Mouse (Mus musculus) spleen, adult 2 months (tissue): ENCODE measurements around the gene Rin2. TPM values are rescaled to one million over a fixed set of nuclear protein-coding genes. Genes with fewer than 3 reads are reported as not detected.

Experiments
- DNase-seq, 2 experiments: peaks; one replicate each; pipeline versions ENCODE4 v3.0.0 to v3.0.0-alpha.2; 2012 to 2021; ENCODE audit warnings: low spot score in 2 of 2, low read depth in 1 of 2
- H3K27ac ChIP-seq: fragments of 200-500 bp; 2 replicates; pipeline ENCODE4 v1.5.1; 2012; ENCODE audit warnings: low read length, inconsistent platforms; ENCODE audit not compliant: insufficient read depth
- H3K27me3 ChIP-seq: fragments of 200-500 bp; 2 replicates; pipeline ENCODE4 v1.6.1; 2012; ENCODE audit warnings: mild to moderate bottlenecking, moderate library complexity, low read length, inconsistent platforms; ENCODE audit not compliant: control insufficient read depth, insufficient read depth
- H3K36me3 ChIP-seq: fragments of 200-500 bp; 2 replicates; pipeline ENCODE4 v1.6.1; 2012; ENCODE audit warnings: mild to moderate bottlenecking, low read length, inconsistent platforms; ENCODE audit not compliant: control insufficient read depth, insufficient read depth
- H3K4me1 ChIP-seq: fragments of 200-500 bp; 2 replicates; pipeline ENCODE4 v1.6.1; 2011; ENCODE audit warnings: inconsistent platforms; ENCODE audit not compliant: control insufficient read depth, insufficient read depth, insufficient read length
- H3K4me3 ChIP-seq: fragments of 200-500 bp; 2 replicates; pipeline ENCODE4 v1.5.1; 2011; ENCODE audit warnings: mild to moderate bottlenecking, inconsistent platforms; ENCODE audit not compliant: insufficient read depth, insufficient read length; ENCODE audit errors: extremely low read depth
- CTCF ChIP-seq: fragments of 200-500 bp; IDR thresholded peaks from 2 replicates; pipeline ENCODE4 v1.5.1; 2011; ENCODE audit warnings: mild to moderate bottlenecking, inconsistent platforms; ENCODE audit not compliant: insufficient read depth, insufficient read length, insufficient replicate concordance; ENCODE audit errors: extremely low read depth
- POLR2A ChIP-seq: fragments of 200-500 bp; IDR thresholded peaks from 2 replicates; pipeline ENCODE4 v1.6.1; 2011; ENCODE audit warnings: low read depth, low read length, inconsistent platforms
- WGBS: fragments of 180-500 bp; shearing (Covaris S2); methylation state at CpG from one replicate; pipeline ENCODE4 v1.1.7; 2018; 5-methylcytosine and 5-hydroxymethylcytosine counted together
- polyA plus RNA-seq: library from polyadenylated mRNA; depleted of rRNA; stranded (reverse); fragments of >200 nt; gene quantifications from 2 replicates; pipeline ENCODE4 v1.2.3, GENCODE M21; 2012

Rin2 gene
- polyA plus RNA-seq, 1 experiment, result 2.2 TPM

- H3K4me1 ChIP-seq, result no peaks in the 10 kb centered on the region; the same call in 1 of the 2 replicates
- 84% methylated on average over 6 of the region's 6 CpGs for WGBS
- TF ChIP-seq POLR2A, result no peak
- no peak for TF ChIP-seq CTCF
- H3K4me3 ChIP-seq, result no peak overlapping the region
- no peak for DNase-seq
- H3K27ac ChIP-seq, result no peak overlapping the region
- H3K36me3 ChIP-seq, result no peaks in the 10 kb centered on the region
- H3K27me3 ChIP-seq, result no peaks in the 10 kb centered on the region
Observed at GRCm38 (mm10) chr2:145697160-145697559, 22.1 kb downstream of the Rin2 start.

GRCm38 (mm10) chr2:145699414-145700071 is 24.5 kb downstream of the Rin2 start:
- WGBS, result 32% methylated on average over 6 of the region's 6 CpGs
- no peak for DNase-seq
- Histone ChIP-seq H3K27ac (no peak overlapping the region), H3K27me3 (no peaks in the 10 kb centered on the region), H3K4me3 (no peak overlapping the region), H3K4me1 (no peaks in the 10 kb centered on the region; the same call in 1 of the 2 replicates), H3K36me3 (no peaks in the 10 kb centered on the region)
- TF ChIP-seq CTCF (peak; percentile 18; the same call in 1 of the 2 replicates), POLR2A (no peak)

GRCm38 (mm10) chr2:145700237-145700985 is 25.4 kb downstream of the Rin2 start:
- DNase-seq, result no peak
- WGBS, result 80% methylated on average over 8 of the region's 8 CpGs

GRCm38 (mm10) chr2:145701605-145702335 is 26.8 kb downstream of the Rin2 start:
- H3K27ac ChIP-seq, result no peak overlapping the region
- no peak overlapping the region for H3K4me3 ChIP-seq
- no peaks in the 10 kb centered on the region for H3K36me3 ChIP-seq
- WGBS, result 80% methylated on average over 12 of the region's 12 CpGs
- no peak for DNase-seq
- TF ChIP-seq POLR2A (no peak), CTCF (no peak)
- H3K27me3 ChIP-seq, result no peaks in the 10 kb centered on the region
- H3K4me1 ChIP-seq, result no peaks in the 10 kb centered on the region; the same call in 1 of the 2 replicates

More at GRCm38 (mm10) chr2:145700237-145700985, 25.4 kb downstream of the Rin2 start:
- Histone ChIP-seq H3K27me3 (no peaks in the 10 kb centered on the region), H3K27ac (no peak overlapping the region), H3K4me3 (no peak overlapping the region), H3K4me1 (no peaks in the 10 kb centered on the region; the same call in 1 of the 2 replicates), H3K36me3 (no peaks in the 10 kb centered on the region)
- no peak for TF ChIP-seq POLR2A
- TF ChIP-seq CTCF, result no peak

GRCm38 (mm10) chr2:145704738-145705137 is 29.7 kb downstream of the Rin2 start:
- WGBS, result 78% methylated on average over 7 of the region's 7 CpGs
- no peaks in the 10 kb centered on the region for H3K27me3 ChIP-seq
- no peak overlapping the region for H3K4me3 ChIP-seq
- TF ChIP-seq POLR2A (no peak), CTCF (no peak)
- DNase-seq, result no peak
- H3K27ac ChIP-seq, result no peak overlapping the region
- H3K36me3 ChIP-seq, result no peaks in the 10 kb centered on the region
- H3K4me1 ChIP-seq, result no peaks in the 10 kb centered on the region

GRCm38 (mm10) chr2:145709727-145710389 is 34.8 kb downstream of the Rin2 start:
- DNase-seq, result no peak
- Histone ChIP-seq H3K36me3 (no peaks in the 10 kb centered on the region), H3K4me3 (no peak overlapping the region), H3K27me3 (no peaks in the 10 kb centered on the region), H3K4me1 (no peaks in the 10 kb centered on the region), H3K27ac (no peak overlapping the region)
- no peak for TF ChIP-seq POLR2A
- no peak for TF ChIP-seq CTCF
- WGBS, result 89% methylated on average over 11 of the region's 11 CpGs
